ENCODE assay signal across 18 mouse cellular contexts in genomic region chr17:30840046-30840445, GRCm38 (mm10).
DNase-seq lines count a peak whose midpoint lies in the region; ATAC-seq lines count a peak whose summit lies in the region.
"Had no signal": no experiment of that assay in that cellular context is flagged by ENCODE, and none has a peak within 500 bp of the region (broad histone marks: within the 10 kb centered on the region; RNA-seq: fewer than 3 reads in every experiment).

No protein-coding gene starts in this region.

- ATAC-seq in midbrain, embryonic 11.5 days (ENCODE audit: low FRiP score) = no peak
- ATAC-seq in midbrain, embryonic 16.5 days = no peak
- ATAC-seq in forebrain, embryonic 12.5 days (ENCODE audit: low FRiP score) = 0 out of 2 replicates have a peak, but pooled peaks have one; percentile 36
- ATAC-seq in forebrain, embryonic 16.5 days = peak; percentile 81
- no peak for ATAC-seq in megakaryocyte-erythroid progenitor cell, adult 5-6 weeks (replicated peaks; ENCODE audit: low FRiP score, low TSS enrichment, poor library complexity, severe bottlenecking)
- ATAC-seq: CD4-positive, CD25-positive, alpha-beta regulatory T cell, adult 4 months; inflammation-experienced regulatory T-cells, adult 6 months had no signal

- H3K4me2 ChIP-seq in midbrain, embryonic 11.5 days = no peak overlapping the region
- no peak overlapping the region for H3K4me2 ChIP-seq in midbrain, embryonic 16.5 days (ENCODE audit: low read length)
- no peak overlapping the region for H3K4me2 ChIP-seq in forebrain, embryonic 12.5 days
- H3K4me2 ChIP-seq in forebrain, embryonic 16.5 days (ENCODE audit: low read length) = no peak overlapping the region
- H3K4me2 ChIP-seq: heart, embryonic 12.5 days; hindbrain, embryonic 15.5 days had no signal

- no peak overlapping the region for H3K4me3 ChIP-seq in midbrain, embryonic 11.5 days (ENCODE audit: low read depth, low read length)
- no peak overlapping the region for H3K4me3 ChIP-seq in midbrain, embryonic 16.5 days (ENCODE audit: low read depth, low read length)
- H3K4me3 ChIP-seq in forebrain, embryonic 10.5 days = no peak overlapping the region
- no peak overlapping the region for H3K4me3 ChIP-seq in forebrain, embryonic 12.5 days (replicated peaks)
- H3K4me3 ChIP-seq in forebrain, embryonic 16.5 days (replicated peaks; ENCODE audit: low read length) = no peak overlapping the region
- H3K4me3 ChIP-seq: embryonic facial prominence, embryonic 10.5 days; gastrocnemius, adult 2 months; heart, embryonic 12.5 days; hindbrain, embryonic 15.5 days had no signal

- no peaks in the 10 kb centered on the region for H3K4me1 ChIP-seq in midbrain, embryonic 11.5 days (ENCODE audit: control insufficient read depth, insufficient read depth, low read length)
- peaks cover 6% of the 10 kb centered on the region; the same call in 1 of the 2 replicates for H3K4me1 ChIP-seq in midbrain, embryonic 16.5 days (ENCODE audit: control insufficient read depth, insufficient read depth, low read length)
- peaks cover 13% of the 10 kb centered on the region for H3K4me1 ChIP-seq in forebrain, embryonic 10.5 days
- H3K4me1 ChIP-seq in forebrain, embryonic 12.5 days = peaks cover 18% of the 10 kb centered on the region
- H3K4me1 ChIP-seq in forebrain, embryonic 16.5 days (replicated peaks; ENCODE audit: control insufficient read depth, insufficient read depth, low read length) = 0 out of 2 replicates have a peak, but pooled peaks cover 2% of the 10 kb centered on the region
- H3K4me1 ChIP-seq: hindbrain, embryonic 15.5 days had no signal

- peak overlapping the region; percentile 9; the same call in 1 of the 2 replicates for H3K27ac ChIP-seq in midbrain, embryonic 11.5 days (ENCODE audit: low read depth, low read length)
- H3K27ac ChIP-seq in midbrain, embryonic 16.5 days (ENCODE audit: low read length) = no peak overlapping the region
- H3K27ac ChIP-seq in forebrain, embryonic 10.5 days = peak overlapping the region; percentile 69
- H3K27ac ChIP-seq in forebrain, embryonic 12.5 days = peak overlapping the region; percentile 61
- 0 out of 2 replicates have a peak overlapping the region, but pooled peaks have one; percentile 30 for H3K27ac ChIP-seq in forebrain, embryonic 16.5 days (ENCODE audit: low read length)
- H3K27ac ChIP-seq: embryonic facial prominence, embryonic 10.5 days; gastrocnemius, adult 2 months; hindbrain, embryonic 15.5 days had no signal

- DNase-seq in midbrain, embryonic 11.5 days (ENCODE audit: low spot score, missing footprints) = no peak
- DNase-seq in forebrain, embryonic 10.5 days (ENCODE audit: extremely low spot score, low spot score) = no peak
- DNase-seq in adrenal gland, postnatal 36 days = no peak
- no peak for DNase-seq in gastrocnemius, adult 18-20 months (ENCODE audit: low spot score)
- DNase-seq: adrenal gland, postnatal 14 days; cerebellum, adult 2 months; cerebellum, postnatal 10 days; gastrocnemius, adult 2 months; gastrocnemius, postnatal 25 days had no signal

- 63% methylated on average over 9 of the region's 9 CpGs for WGBS in midbrain, embryonic 11.5 days
- 46% methylated on average over 9 of the region's 9 CpGs for WGBS in midbrain, embryonic 16.5 days
- WGBS in forebrain, embryonic 10.5 days = 72% methylated on average over 9 of the region's 9 CpGs
- 44% methylated on average over 9 of the region's 9 CpGs for WGBS in forebrain, embryonic 12.5 days
- WGBS in forebrain, embryonic 16.5 days = 20% methylated on average over 9 of the region's 9 CpGs

- no peaks in the 10 kb centered on the region for H3K27me3 ChIP-seq in midbrain, embryonic 11.5 days (ENCODE audit: control insufficient read depth, insufficient read depth, low read length)
- H3K27me3 ChIP-seq in midbrain, embryonic 16.5 days (ENCODE audit: control insufficient read depth, insufficient read depth, low read depth, low read length) = no peaks in the 10 kb centered on the region
- H3K27me3 ChIP-seq in forebrain, embryonic 10.5 days (ENCODE audit: poor library complexity, severe bottlenecking) = no peaks in the 10 kb centered on the region
- H3K27me3 ChIP-seq in forebrain, embryonic 12.5 days = no peaks in the 10 kb centered on the region
- H3K27me3 ChIP-seq in forebrain, embryonic 16.5 days (replicated peaks; ENCODE audit: control insufficient read depth, insufficient read depth, low read length) = no peaks in the 10 kb centered on the region
- H3K27me3 ChIP-seq: hindbrain, embryonic 15.5 days had no signal

- H3K9me3 ChIP-seq in midbrain, embryonic 11.5 days (ENCODE audit: control insufficient read depth, low read length) = no peaks in the 10 kb centered on the region
- no peaks in the 10 kb centered on the region for H3K9me3 ChIP-seq in midbrain, embryonic 16.5 days (replicated peaks; ENCODE audit: control insufficient read depth, low read length, poor library complexity, severe bottlenecking)
- H3K9me3 ChIP-seq in forebrain, embryonic 10.5 days = no peaks in the 10 kb centered on the region
- H3K9me3 ChIP-seq in forebrain, embryonic 12.5 days = no peaks in the 10 kb centered on the region
- H3K9me3 ChIP-seq in forebrain, embryonic 16.5 days (ENCODE audit: control insufficient read depth, low read length) = no peaks in the 10 kb centered on the region
- H3K9me3 ChIP-seq: embryonic facial prominence, embryonic 10.5 days; hindbrain, embryonic 15.5 days had no signal

- no peak overlapping the region for H3K9ac ChIP-seq in midbrain, embryonic 11.5 days (ENCODE audit: low read length)
- no peak overlapping the region for H3K9ac ChIP-seq in midbrain, embryonic 16.5 days (ENCODE audit: low read depth, low read length)
- no peak overlapping the region for H3K9ac ChIP-seq in forebrain, embryonic 12.5 days
- H3K9ac ChIP-seq in forebrain, embryonic 16.5 days (replicated peaks; ENCODE audit: low read depth, low read length) = no peak overlapping the region
- H3K9ac ChIP-seq: heart, embryonic 12.5 days; hindbrain, embryonic 15.5 days had no signal

- H3K36me3 ChIP-seq in midbrain, embryonic 11.5 days (ENCODE audit: control insufficient read depth, insufficient read depth, low read length) = no peaks in the 10 kb centered on the region
- no peaks in the 10 kb centered on the region for H3K36me3 ChIP-seq in midbrain, embryonic 16.5 days (ENCODE audit: control insufficient read depth, insufficient read depth, low read length)
- no peaks in the 10 kb centered on the region for H3K36me3 ChIP-seq in forebrain, embryonic 10.5 days (replicated peaks)
- H3K36me3 ChIP-seq in forebrain, embryonic 12.5 days (replicated peaks) = no peaks in the 10 kb centered on the region
- no peaks in the 10 kb centered on the region for H3K36me3 ChIP-seq in forebrain, embryonic 16.5 days (ENCODE audit: control insufficient read depth, insufficient read depth)
- H3K36me3 ChIP-seq: embryonic facial prominence, embryonic 10.5 days; heart, embryonic 12.5 days; hindbrain, embryonic 15.5 days had no signal

Comparison
In these comparisons a context has a peak if more than half of its experiments do, and no peak if none do; other contexts are left out.
1. ATAC-seq: peak in forebrain, embryonic 12.5 days (single experiment) and forebrain, embryonic 16.5 days (single experiment); none in midbrain, embryonic 11.5 days (single experiment), midbrain, embryonic 16.5 days (single experiment) and megakaryocyte-erythroid progenitor cell, adult 5-6 weeks (single experiment).